Mouse (Mus musculus): ENCODE measurements at regions not wholly inside any gene's neighbourhood (a gene's known extent, or its start where the extent isn't known, plus 50 kb on each side); places are given as distances from the start of the nearest gene placed in this dataset.

- Histone ChIP-seq H3K27ac (no peak overlapping the region), H3K4me3 (replicated peaks) (no peak overlapping the region), H3K9me3 (no peaks in the 10 kb centered on the region), H3K9ac (no peak overlapping the region), H3K27me3 (no peaks in the 10 kb centered on the region), H3K4me1 (no peaks in the 10 kb centered on the region), H3K36me3 (replicated peaks) (no peaks in the 10 kb centered on the region), H3K4me2 (no peak overlapping the region)
- WGBS, result 52% methylated on average over 2 of the region's 2 CpGs
- no peak for ATAC-seq (ENCODE audit: low FRiP score)
Observed at GRCm38 (mm10) chr1:184142974-184143373, 108.9 kb upstream of the 1700056E22Rik start.

- WGBS, result 90% methylated on average over 5 of the region's 5 CpGs
- ATAC-seq (ENCODE audit: low FRiP score), result no peak
Observed at GRCm38 (mm10) chr1:184140486-184140885, 106.4 kb upstream of the 1700056E22Rik start.

GRCm38 (mm10) chr1:184140082-184140481, 106.0 kb upstream of the 1700056E22Rik start:
- Histone ChIP-seq H3K36me3 (replicated peaks) (no peaks in the 10 kb centered on the region), H3K27me3 (no peaks in the 10 kb centered on the region), H3K4me3 (replicated peaks) (no peak overlapping the region), H3K27ac (no peak overlapping the region), H3K9ac (no peak overlapping the region), H3K4me1 (no peaks in the 10 kb centered on the region), H3K4me2 (no peak overlapping the region), H3K9me3 (no peaks in the 10 kb centered on the region)
- ATAC-seq (ENCODE audit: low FRiP score), result no peak
- WGBS, result 76% methylated on average over 4 of the region's 4 CpGs

More at GRCm38 (mm10) chr1:184140486-184140885, 106.4 kb upstream of the 1700056E22Rik start:
- Histone ChIP-seq H3K36me3 (replicated peaks) (no peaks in the 10 kb centered on the region), H3K9ac (no peak overlapping the region), H3K27me3 (no peaks in the 10 kb centered on the region), H3K4me2 (no peak overlapping the region), H3K4me1 (no peaks in the 10 kb centered on the region), H3K9me3 (no peaks in the 10 kb centered on the region), H3K27ac (no peak overlapping the region), H3K4me3 (replicated peaks) (no peak overlapping the region)

- no peaks in the 10 kb centered on the region for H3K36me3 ChIP-seq (replicated peaks)
- no peaks in the 10 kb centered on the region for H3K4me1 ChIP-seq
- H3K27ac ChIP-seq, result no peak overlapping the region
- WGBS, result 86% methylated on average over 3 of the region's 3 CpGs
- ATAC-seq (ENCODE audit: low FRiP score), result no peak
- no peaks in the 10 kb centered on the region for H3K27me3 ChIP-seq
- H3K9ac ChIP-seq, result no peak overlapping the region
- no peak overlapping the region for H3K4me2 ChIP-seq
- no peak overlapping the region for H3K4me3 ChIP-seq (replicated peaks)
- no peaks in the 10 kb centered on the region for H3K9me3 ChIP-seq
Observed at GRCm38 (mm10) chr1:184138661-184139060, 104.6 kb upstream of the 1700056E22Rik start.

- H3K9me3 ChIP-seq, result 0 out of 2 replicates have a peak, but pooled peaks cover 2% of the 10 kb centered on the region
- no peak overlapping the region for H3K4me2 ChIP-seq
- H3K27me3 ChIP-seq, result no peaks in the 10 kb centered on the region
- no peaks in the 10 kb centered on the region for H3K4me1 ChIP-seq
- H3K4me3 ChIP-seq (replicated peaks), result no peak overlapping the region
- 87% methylated on average over 4 of the region's 4 CpGs for WGBS
- no peak overlapping the region for H3K27ac ChIP-seq
- ATAC-seq (ENCODE audit: low FRiP score), result no peak
- H3K36me3 ChIP-seq (replicated peaks), result no peaks in the 10 kb centered on the region
- H3K9ac ChIP-seq, result no peak overlapping the region
Observed at GRCm38 (mm10) chr1:184130897-184131296, 96.8 kb upstream of the 1700056E22Rik start.

- Histone ChIP-seq H3K4me2 (no peak overlapping the region), H3K9ac (no peak overlapping the region), H3K4me3 (replicated peaks) (no peak overlapping the region), H3K36me3 (replicated peaks) (no peaks in the 10 kb centered on the region), H3K4me1 (no peaks in the 10 kb centered on the region), H3K9me3 (0 out of 2 replicates have a peak, but pooled peaks cover 2% of the 10 kb centered on the region), H3K27ac (no peak overlapping the region), H3K27me3 (no peaks in the 10 kb centered on the region)
- ATAC-seq (ENCODE audit: low FRiP score), result no peak
- WGBS, result 82% methylated on average over 4 of the region's 4 CpGs
Observed at GRCm38 (mm10) chr1:184127321-184127720, 93.2 kb upstream of the 1700056E22Rik start.

- H3K36me3 ChIP-seq (replicated peaks), result no peaks in the 10 kb centered on the region
- no peaks in the 10 kb centered on the region for H3K4me1 ChIP-seq
- H3K27me3 ChIP-seq, result no peaks in the 10 kb centered on the region
- H3K27ac ChIP-seq, result no peak overlapping the region
- H3K9me3 ChIP-seq, result 0 out of 2 replicates have a peak, but pooled peaks cover 2% of the 10 kb centered on the region
- 90% methylated on average over 3 of the region's 3 CpGs for WGBS
- no peak for ATAC-seq (ENCODE audit: low FRiP score)
- no peak overlapping the region for H3K9ac ChIP-seq
- no peak overlapping the region for H3K4me3 ChIP-seq (replicated peaks)
- H3K4me2 ChIP-seq, result no peak overlapping the region
Observed at GRCm38 (mm10) chr1:184126909-184127308, 92.8 kb upstream of the 1700056E22Rik start.

Measured in forebrain, embryonic 12.5 days (tissue).